Mouse (Mus musculus) cerebellum, adult 2 months (tissue): ENCODE data around the gene Tbpl1.

Experiments used
- CTCF ChIP-seq: fragments of 200-500 bp; IDR thresholded peaks from 2 replicates; pipeline ENCODE4 v1.5.1; 2011; ENCODE audit warnings: low read depth, mild to moderate bottlenecking, control low read depth, low read length, moderate library complexity, borderline replicate concordance; ENCODE audit not compliant: insufficient read depth
- POLR2A ChIP-seq: fragments of 200-500 bp; IDR thresholded peaks from 2 replicates; pipeline ENCODE4 v1.6.1; 2011; ENCODE audit warnings: low read length, control low read depth, borderline replicate concordance; ENCODE audit not compliant: insufficient read depth

DNA sequence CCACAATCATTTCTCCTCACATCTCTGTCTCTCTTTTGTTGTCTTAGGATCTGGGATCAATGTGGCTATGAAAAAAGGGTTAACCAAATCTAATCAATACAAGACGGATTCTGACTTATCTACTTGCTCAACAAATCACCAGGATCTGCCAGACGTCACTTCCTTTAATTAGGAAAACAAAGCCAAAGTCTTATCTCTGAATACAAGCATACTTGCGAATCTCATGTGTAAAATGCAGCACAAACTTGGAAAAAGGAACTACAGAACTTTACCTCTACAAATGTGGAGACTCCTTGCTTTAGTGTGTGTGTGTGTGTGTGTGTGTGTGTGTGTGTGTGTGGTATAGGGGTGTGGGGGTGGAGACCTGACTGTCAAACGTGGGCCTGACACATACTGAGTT, 6.6 kb downstream of the Tbpl1 start:
- TF ChIP-seq CTCF (no peak), POLR2A (no peak)
